Mouse (Mus musculus) lung, embryonic 15.5 days (tissue): ENCODE data around the gene Lexm. TPM values are rescaled to one million over a fixed set of nuclear protein-coding genes. Genes with fewer than 3 reads are reported as not detected.
A peak's percentile ranks its signal among the peaks of the same experiment; 100 is the strongest.

ENCODE experiments used
- ATAC-seq: fragments of 200-750 bp; cut with Nextera tagmentation; 2 replicates; pipeline ENCODE4 v1.8.0; 2017; ENCODE audit warnings: moderate number of reproducible peaks, borderline replicate concordance; ENCODE audit not compliant: low FRiP score, low TSS enrichment; ENCODE audit errors: extremely low read depth
- H3K27ac ChIP-seq: fragments of 300-500 bp; sonication (generic); 2 replicates; pipeline ENCODE4 v1.5.1; 2015; ENCODE audit warnings: moderate library complexity, mild to moderate bottlenecking, inconsistent platforms
- H3K27me3 ChIP-seq: fragments of 300-500 bp; sonication (generic); 2 replicates; pipeline ENCODE4 v1.6.1; 2015; ENCODE audit warnings: inconsistent platforms
- H3K36me3 ChIP-seq: fragments of 300-500 bp; sonication (generic); 2 replicates; pipeline ENCODE4 v1.6.1; 2015; ENCODE audit warnings: inconsistent platforms
- H3K4me1 ChIP-seq: fragments of 300-500 bp; sonication (generic); 2 replicates; pipeline ENCODE4 v1.6.1; 2015; ENCODE audit warnings: inconsistent platforms
- H3K4me2 ChIP-seq: fragments of 300-500 bp; sonication (generic); 2 replicates; pipeline ENCODE4 v1.6.1; 2015; ENCODE audit warnings: inconsistent platforms, mild to moderate bottlenecking, moderate library complexity
- H3K4me3 ChIP-seq: fragments of 300-500 bp; sonication (generic); 2 replicates; pipeline ENCODE4 v1.5.1; 2015; ENCODE audit warnings: mild to moderate bottlenecking, inconsistent platforms
- H3K9ac ChIP-seq: fragments of 300-500 bp; sonication (generic); 2 replicates; pipeline ENCODE4 v1.6.1; 2015; ENCODE audit warnings: inconsistent platforms
- H3K9me3 ChIP-seq: fragments of 300-500 bp; sonication (generic); 2 replicates; pipeline ENCODE4 v1.6.1; 2016; ENCODE audit warnings: inconsistent platforms
- WGBS: fragments of 180-500 bp; shearing (Covaris S2); methylation state at CpG from one replicate; pipeline ENCODE4 v1.1.7; 2015; 5-methylcytosine and 5-hydroxymethylcytosine counted together
- polyA plus RNA-seq: library from polyadenylated mRNA; unstranded; fragments of >200 nt; fragmentation: Nextera tagmentation; extraction: Ambion mirVana; gene quantifications from 2 replicates; pipeline ENCODE4 v1.2.1, GENCODE M21; 2015

The Lexm gene
- polyA plus RNA-seq, 1 experiment from 2014 or later, result not detected

- Histone ChIP-seq H3K4me3 (peak within 1 kb of the TSS; percentile 24), H3K27me3 (peaks cover 50% of the 10 kb centered on the region), H3K9me3 (no peaks in the 10 kb centered on the region), H3K4me2 (peak within 1 kb of the TSS; percentile 58), H3K36me3 (no peaks in the 10 kb centered on the region), H3K9ac (no peak within 1 kb of the TSS), H3K4me1 (peaks cover 14% of the 10 kb centered on the region; the same call in 1 of the 2 replicates), H3K27ac (no peak within 1 kb of the TSS)
- no peak for ATAC-seq
- WGBS, result 15% methylated on average over 16 of the region's 16 CpGs
Measured at GRCm38 (mm10) chr4:106622030-106622493, 5.0 kb upstream of the Lexm start, which contains the start of gene Ttc22. Gene Ttc22 (plus strand): TSS chr4:106622432.

- Histone ChIP-seq H3K27me3 (peaks cover 53% of the 10 kb centered on the region), H3K9ac (no peak overlapping the region), H3K36me3 (no peaks in the 10 kb centered on the region), H3K4me2 (peak overlapping the region; percentile 58; the same call in 1 of the 2 replicates), H3K9me3 (no peaks in the 10 kb centered on the region), H3K27ac (no peak overlapping the region), H3K4me3 (no peak overlapping the region), H3K4me1 (peaks cover 14% of the 10 kb centered on the region; the same call in 1 of the 2 replicates)
- WGBS, result 46% methylated on average over 3 of the region's 3 CpGs
- no peak for ATAC-seq
Measured at GRCm38 (mm10) chr4:106621428-106621827, 4.4 kb upstream of the Lexm start.

GRCm38 (mm10) chr4:106618898-106619297, 1.9 kb upstream of the Lexm start:
- Histone ChIP-seq H3K4me1 (peaks cover 14% of the 10 kb centered on the region; the same call in 1 of the 2 replicates), H3K4me3 (no peak overlapping the region), H3K36me3 (no peaks in the 10 kb centered on the region), H3K9me3 (no peaks in the 10 kb centered on the region), H3K27ac (no peak overlapping the region), H3K4me2 (no peak overlapping the region), H3K27me3 (peaks cover 33% of the 10 kb centered on the region), H3K9ac (no peak overlapping the region)
- 83% methylated on average over 4 of the region's 4 CpGs for WGBS
- no peak for ATAC-seq

GRCm38 (mm10) chr4:106615637-106616036, 1.4 kb downstream of the Lexm start:
- no peaks in the 10 kb centered on the region for H3K36me3 ChIP-seq
- no peaks in the 10 kb centered on the region for H3K4me1 ChIP-seq
- no peak overlapping the region for H3K27ac ChIP-seq
- ATAC-seq, result no peak
- no peak overlapping the region for H3K4me2 ChIP-seq
- 67% methylated on average over 12 of the region's 12 CpGs for WGBS
- 0 out of 2 replicates have a peak, but pooled peaks cover 8% of the 10 kb centered on the region for H3K27me3 ChIP-seq
- no peaks in the 10 kb centered on the region for H3K9me3 ChIP-seq
- no peak overlapping the region for H3K4me3 ChIP-seq
- no peak overlapping the region for H3K9ac ChIP-seq

GRCm38 (mm10) chr4:106614881-106615280, 2.2 kb downstream of the Lexm start:
- H3K4me2 ChIP-seq, result no peak overlapping the region
- no peak for ATAC-seq
- no peak overlapping the region for H3K4me3 ChIP-seq
- no peak overlapping the region for H3K9ac ChIP-seq
- H3K27me3 ChIP-seq, result 0 out of 2 replicates have a peak, but pooled peaks cover 8% of the 10 kb centered on the region
- H3K9me3 ChIP-seq, result no peaks in the 10 kb centered on the region
- no peaks in the 10 kb centered on the region for H3K36me3 ChIP-seq
- 76% methylated on average over 9 of the region's 9 CpGs for WGBS
- no peaks in the 10 kb centered on the region for H3K4me1 ChIP-seq
- no peak overlapping the region for H3K27ac ChIP-seq

- WGBS, result 44% methylated on average over 7 of the region's 7 CpGs
- Histone ChIP-seq H3K4me1 (no peaks in the 10 kb centered on the region), H3K36me3 (no peaks in the 10 kb centered on the region), H3K9me3 (no peaks in the 10 kb centered on the region), H3K27ac (no peak overlapping the region), H3K27me3 (0 out of 2 replicates have a peak, but pooled peaks cover 8% of the 10 kb centered on the region), H3K4me3 (no peak overlapping the region), H3K4me2 (no peak overlapping the region), H3K9ac (no peak overlapping the region)
- peak; percentile 44; the same call in 1 of the 2 replicates for ATAC-seq
Measured at GRCm38 (mm10) chr4:106614180-106614797, 2.8 kb downstream of the Lexm start.

GRCm38 (mm10) chr4:106613560-106613959, 3.5 kb downstream of the Lexm start:
- Histone ChIP-seq H3K27me3 (0 out of 2 replicates have a peak, but pooled peaks cover 8% of the 10 kb centered on the region), H3K36me3 (no peaks in the 10 kb centered on the region), H3K9ac (no peak overlapping the region), H3K9me3 (no peaks in the 10 kb centered on the region), H3K4me1 (no peaks in the 10 kb centered on the region), H3K27ac (no peak overlapping the region), H3K4me3 (no peak overlapping the region), H3K4me2 (no peak overlapping the region)
- no peak for ATAC-seq
- WGBS, result 67% methylated on average over 3 of the region's 3 CpGs

GRCm38 (mm10) chr4:106613105-106613504, 3.9 kb downstream of the Lexm start:
- Histone ChIP-seq H3K36me3 (no peaks in the 10 kb centered on the region), H3K4me1 (no peaks in the 10 kb centered on the region), H3K4me3 (no peak overlapping the region), H3K4me2 (no peak overlapping the region), H3K9me3 (no peaks in the 10 kb centered on the region), H3K27ac (no peak overlapping the region), H3K9ac (no peak overlapping the region), H3K27me3 (0 out of 2 replicates have a peak, but pooled peaks cover 8% of the 10 kb centered on the region)
- WGBS, result 72% methylated on average over 8 of the region's 8 CpGs
- no peak for ATAC-seq

GRCm38 (mm10) chr4:106607905-106608304, 9.1 kb downstream of the Lexm start:
- H3K27me3 ChIP-seq, result no peaks in the 10 kb centered on the region
- no peaks in the 10 kb centered on the region for H3K9me3 ChIP-seq
- H3K4me2 ChIP-seq, result no peak overlapping the region
- no peak overlapping the region for H3K4me3 ChIP-seq
- ATAC-seq, result no peak
- H3K36me3 ChIP-seq, result no peaks in the 10 kb centered on the region
- 0 out of 2 replicates have a peak, but pooled peaks cover 3% of the 10 kb centered on the region for H3K4me1 ChIP-seq
- 95% methylated on average over 1 of the region's 1 CpGs for WGBS
- no peak overlapping the region for H3K9ac ChIP-seq
- H3K27ac ChIP-seq, result no peak overlapping the region

- peak; percentile 84; the same call in 1 of the 2 replicates for ATAC-seq
- H3K27me3 ChIP-seq, result no peaks in the 10 kb centered on the region
- peak overlapping the region; percentile 39 for H3K4me2 ChIP-seq
- H3K4me3 ChIP-seq, result no peak overlapping the region
- H3K36me3 ChIP-seq, result no peaks in the 10 kb centered on the region
- 28% methylated on average over 18 of the region's 18 CpGs for WGBS
- no peaks in the 10 kb centered on the region for H3K9me3 ChIP-seq
- H3K27ac ChIP-seq, result no peak overlapping the region
- H3K9ac ChIP-seq, result no peak overlapping the region
- 0 out of 2 replicates have a peak, but pooled peaks cover 3% of the 10 kb centered on the region for H3K4me1 ChIP-seq
Measured at GRCm38 (mm10) chr4:106606639-106607554, 10.1 kb downstream of the Lexm start.

- Histone ChIP-seq H3K4me1 (no peaks in the 10 kb centered on the region), H3K9me3 (no peaks in the 10 kb centered on the region), H3K4me3 (no peak overlapping the region), H3K9ac (no peak overlapping the region), H3K4me2 (no peak overlapping the region), H3K27me3 (no peaks in the 10 kb centered on the region), H3K36me3 (no peaks in the 10 kb centered on the region), H3K27ac (no peak overlapping the region)
- ATAC-seq, result no peak
- 67% methylated on average over 4 of the region's 4 CpGs for whole genome bisulfite sequencing
Measured at GRCm38 (mm10) chr4:106600770-106601169, 16.3 kb downstream of the Lexm start.
